Comparison of ENCODE assay signal across 7 mouse cellular contexts in genomic region chr3:127552973-127553719, GRCm38 (mm10). TPM values are rescaled to one million over a fixed set of nuclear protein-coding genes. Genes with fewer than 3 reads are reported as not detected.
A peak's percentile ranks its signal among the peaks of the same experiment; 100 is the strongest.
DNase-seq lines count a peak whose midpoint lies in the region; ATAC-seq lines count a peak whose summit lies in the region.

Gene Larp7 (minus strand): TSS chr3:127553349.
Gene Zgrf1 (plus strand): TSS chr3:127553489.

- H3K9ac ChIP-seq in intestine, embryonic 15.5 days = peak within 1 kb of the TSS; percentile 71

- under 1% methylated on average over 72 of the region's 73 CpGs for WGBS in intestine, embryonic 15.5 days
- WGBS in midbrain, embryonic 10.5 days = under 1% methylated on average over 73 of the region's 73 CpGs

- H3K4me1 ChIP-seq in intestine, embryonic 15.5 days (replicated peaks) = 0 out of 2 replicates have a peak, but pooled peaks cover 3% of the 10 kb centered on the region
- peaks cover 21% of the 10 kb centered on the region for H3K4me1 ChIP-seq in midbrain, embryonic 10.5 days

- peak; percentile 99 for DNase-seq in adrenal gland, adult 2 months
- DNase-seq in embryo, embryonic 11.5 days (ENCODE audit: low read depth, low spot score) = peak; percentile 99
- peak; percentile 95 to 96 for DNase-seq in gastrocnemius, postnatal 36 days
- DNase-seq in left cerebral cortex, postnatal 25 days (ENCODE audit: low spot score in 2 of 2) = peak; percentile 99 to 100
- peak; percentile 98 for DNase-seq in midbrain, embryonic 10.5 days (ENCODE audit: low spot score)
- DNase-seq in right cerebral cortex, postnatal 4 days = peak; percentile 97

- intact Hi-C loops in gastrocnemius, postnatal 36 days (cut with DNase I) = no loop called here
- intact Hi-C loops in left cerebral cortex, postnatal 25 days (cut with DNase I) = loop anchor here (2.0 to 5.0 kb wide), 4 partner anchors 54 to 371 kb away; partner anchors contain the start of gene Ank2

- H3K4me3 ChIP-seq in intestine, embryonic 15.5 days (replicated peaks) = peak within 1 kb of the TSS; percentile 65
- peak within 1 kb of the TSS; percentile 80 for H3K4me3 ChIP-seq in midbrain, embryonic 10.5 days

- ATAC-seq in intestine, embryonic 15.5 days = peak; percentile 100

- H3K27ac ChIP-seq in intestine, embryonic 15.5 days = peak within 1 kb of the TSS; percentile 95
- peak within 1 kb of the TSS; percentile 96 for H3K27ac ChIP-seq in midbrain, embryonic 10.5 days (replicated peaks)

- H3K4me2 ChIP-seq in intestine, embryonic 15.5 days (replicated peaks) = peak within 1 kb of the TSS; percentile 57

- no peaks in the 10 kb centered on the region for H3K27me3 ChIP-seq in intestine, embryonic 15.5 days (replicated peaks)
- no peaks in the 10 kb centered on the region for H3K27me3 ChIP-seq in midbrain, embryonic 10.5 days (ENCODE audit: low read depth, poor library complexity, severe bottlenecking)

- H3K36me3 ChIP-seq in intestine, embryonic 15.5 days = no peaks in the 10 kb centered on the region
- H3K36me3 ChIP-seq in midbrain, embryonic 10.5 days = peaks cover 27% of the 10 kb centered on the region

- no peaks in the 10 kb centered on the region for H3K9me3 ChIP-seq in intestine, embryonic 15.5 days
- no peaks in the 10 kb centered on the region for H3K9me3 ChIP-seq in midbrain, embryonic 10.5 days (replicated peaks)

RNA-seq across cellular contexts. Expression of gene Larp7, which starts in this region (rescaled TPM):
- 10 to 100 TPM; 20.5 to 23.5 TPM for total RNA-seq in adrenal gland, adult 2 months (2021)
- polyA plus RNA-seq in adrenal gland, adult 2 months (2012; rRNA removed) = not detected in 2 replicates
- total RNA-seq in gastrocnemius, postnatal 36 days (2021) = 1 to 10 TPM; 7.0 to 8.0 TPM
- polyA plus RNA-seq in intestine, embryonic 15.5 days (2015; fragmentation: Nextera tagmentation; extraction: Ambion mirVana) = 48.5 and 53.3 TPM in 2 replicates
- total RNA-seq in left cerebral cortex, postnatal 25 days (2021) = 10 to 100 TPM; 17.8 to 20.1 TPM
- 80.5 and 86.2 TPM in 2 replicates for polyA plus RNA-seq in midbrain, embryonic 10.5 days (2016; fragmentation: Nextera tagmentation; extraction: Ambion mirVana)

RNA-seq across cellular contexts. Expression of gene Zgrf1, which starts in this region (rescaled TPM):
- total RNA-seq in adrenal gland, adult 2 months (2021) = 1 to 10 TPM in 1 of 2 experiments, under 1 TPM in 1; 0.98 to 1.1 TPM
- 0.10 and 0.18 TPM in 2 replicates for polyA plus RNA-seq in adrenal gland, adult 2 months (2012; rRNA removed)
- under 1 TPM; 0.59 to 0.64 TPM for total RNA-seq in gastrocnemius, postnatal 36 days (2021)
- polyA plus RNA-seq in intestine, embryonic 15.5 days (2015; fragmentation: Nextera tagmentation; extraction: Ambion mirVana) = 5.2 and 5.4 TPM in 2 replicates
- total RNA-seq in left cerebral cortex, postnatal 25 days (2021) = 1 to 10 TPM; 2.4 to 2.6 TPM
- polyA plus RNA-seq in midbrain, embryonic 10.5 days (2016; fragmentation: Nextera tagmentation; extraction: Ambion mirVana) = 20.8 and 20.9 TPM in 2 replicates

Comparison
In these comparisons a context has a peak if more than half of its experiments do, and no peak if none do; other contexts are left out.
1. Peak in every context shown above with its lines: DNase-seq, ATAC-seq, H3K4me3 ChIP-seq and H3K27ac ChIP-seq.
2. RNA of gene Larp7 (polyA plus RNA-seq): 80.5 to 86.2 TPM in midbrain, embryonic 10.5 days and 48.5 to 53.3 TPM in intestine, embryonic 15.5 days; not detected in adrenal gland, adult 2 months; every median in the first group is over 10 times any median in the second.